Mouse (Mus musculus) liver, adult 2 months (tissue): ENCODE measurements around the gene Cldn11.

Experiments
- CTCF ChIP-seq: fragments of 200-500 bp; IDR thresholded peaks from 2 replicates; pipeline ENCODE4 v1.5.1; 2011; ENCODE audit warnings: low read depth, low read length, control low read depth
- POLR2A ChIP-seq: fragments of 200-500 bp; IDR thresholded peaks from 2 replicates; pipeline ENCODE4 v1.6.1; 2011; ENCODE audit warnings: low read length, control low read depth; ENCODE audit not compliant: insufficient read depth; ENCODE audit errors: extremely low read depth

- no peak for TF ChIP-seq CTCF
- TF ChIP-seq POLR2A = no peak
These were observed 48.9 kb upstream of the Cldn11 start for GRCm38 (mm10) chr3:31100802-31101201.
